Mouse (Mus musculus) bone marrow, adult 2 months (tissue): ENCODE data around the gene Gnl1.
"Not testable (repeated sequence)": the region's sequence is repeated elsewhere in the genome, so short reads cannot be mapped to it uniquely, and the experiment has no call there.

ENCODE experiments used
- CTCF ChIP-seq: fragments of 200-500 bp; IDR thresholded peaks from 2 replicates; pipeline ENCODE4 v1.5.1; 2011; ENCODE audit warnings: low read length, control low read depth; ENCODE audit not compliant: control insufficient read depth, insufficient read depth
- POLR2A ChIP-seq: fragments of 200-500 bp; IDR thresholded peaks from 2 replicates; pipeline ENCODE4 v1.6.1; 2011; ENCODE audit warnings: low read depth, mild to moderate bottlenecking, control low read depth, low read length, borderline replicate concordance; ENCODE audit not compliant: control insufficient read depth

DNA sequence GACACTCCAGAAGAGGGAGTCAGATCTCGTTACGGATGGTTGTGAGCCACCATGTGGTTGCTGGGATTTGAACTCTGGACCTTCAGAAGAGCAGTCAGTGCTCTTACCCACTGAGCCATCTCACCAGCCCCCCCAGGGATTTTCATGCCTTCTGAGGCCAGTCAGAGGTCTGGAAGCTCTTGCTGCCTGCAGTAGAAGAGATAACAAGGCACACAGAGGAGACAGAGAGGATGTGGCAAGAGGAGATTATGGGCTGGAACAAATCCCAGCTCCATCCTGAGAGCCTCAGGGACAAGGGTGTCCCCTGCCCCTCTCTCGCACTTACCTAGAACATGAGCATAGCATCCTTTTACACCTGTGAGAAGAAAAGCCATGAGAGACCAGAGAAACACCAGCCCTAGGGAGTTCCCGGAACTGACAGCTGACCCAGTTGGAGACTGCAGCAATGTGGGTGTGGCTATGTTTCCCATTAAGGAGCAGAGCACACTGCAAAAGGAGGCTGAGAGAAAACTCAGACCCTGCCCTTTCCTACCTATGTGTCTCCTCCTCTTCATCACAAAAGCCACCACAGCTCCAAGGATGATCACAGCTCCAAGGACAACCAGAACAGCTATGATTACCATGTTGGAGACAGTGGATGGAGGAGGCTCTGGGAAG lies 50.5 kb downstream of the Gnl1 start:
- TF ChIP-seq CTCF, POLR2A: not testable (repeated sequence)
